Mouse (Mus musculus): ENCODE data around the gene Sri. TPM values are rescaled to one million over a fixed set of nuclear protein-coding genes. Genes with fewer than 3 reads are reported as not detected.

The Sri gene
- polyA plus RNA-seq, 1 experiment from 2014 or later = 263 TPM

Other genes with a start within 250 kb of the Sri start
- 0.13 and 0.38 TPM in 2 replicates for gene Steap4, start 85.6 kb upstream of the Sri start, polyA plus RNA-seq (2014; fragmentation: Nextera tagmentation; extraction: Ambion mirVana)

Data from heart, embryonic 11.5 days (tissue).